Comparison of ENCODE assay signal across 11 mouse cellular contexts in genomic region chr14:44102354-44102753, GRCm38 (mm10). TPM values are rescaled to one million over a fixed set of nuclear protein-coding genes. Genes with fewer than 3 reads are reported as not detected.
"Had no signal": no experiment of that assay in that cellular context is flagged by ENCODE, and none has a peak within 500 bp of the region (broad histone marks: within the 10 kb centered on the region; RNA-seq: fewer than 3 reads in every experiment).

Gene Ear2, plus strand, starts transcription at chr14:44102654.

RNA-seq across cellular contexts. Expression of gene Ear2, which starts in this region (rescaled TPM):
- total RNA-seq: layer of hippocampus, adult 8-10 months; layer of hippocampus, postnatal 10 days; layer of hippocampus, postnatal 36 days; left cerebral cortex, adult 2 months; left cerebral cortex, postnatal 10 days had no signal
- polyA plus RNA-seq: limb, embryonic 11.5 days; midbrain, embryonic 10.5 days; midbrain, embryonic 13.5 days; midbrain, embryonic 16.5 days; neural tube, embryonic 11.5 days; neural tube, embryonic 14.5 days had no signal
